Mouse (Mus musculus) bone marrow, adult 2 months (tissue): ENCODE measurements around the gene Olfr90. TPM values are rescaled to one million over a fixed set of nuclear protein-coding genes. Genes with fewer than 3 reads are reported as not detected.

Experiments
- H3K27ac ChIP-seq: fragments of 200-500 bp; 2 replicates; pipeline ENCODE4 v1.5.1; 2012; ENCODE audit warnings: low read depth, mild to moderate bottlenecking, control low read depth, inconsistent platforms, low read length; ENCODE audit not compliant: control insufficient read depth, poor library complexity, insufficient read depth
- H3K4me1 ChIP-seq: fragments of 200-500 bp; 2 replicates; pipeline ENCODE4 v1.6.1; 2011; ENCODE audit warnings: low read length; ENCODE audit not compliant: control insufficient read depth, insufficient read depth
- H3K4me3 ChIP-seq: fragments of 200-500 bp; replicated peaks from 2 replicates; pipeline ENCODE3; 2011; ENCODE audit warnings: mild to moderate bottlenecking, low read depth, low read length, control low read depth; ENCODE audit not compliant: control insufficient read depth
- CTCF ChIP-seq: fragments of 200-500 bp; IDR thresholded peaks from 2 replicates; pipeline ENCODE4 v1.5.1; 2011; ENCODE audit warnings: low read length, control low read depth; ENCODE audit not compliant: control insufficient read depth, insufficient read depth
- POLR2A ChIP-seq: fragments of 200-500 bp; IDR thresholded peaks from 2 replicates; pipeline ENCODE4 v1.6.1; 2011; ENCODE audit warnings: low read depth, mild to moderate bottlenecking, control low read depth, low read length, borderline replicate concordance; ENCODE audit not compliant: control insufficient read depth
- WGBS: fragments of 180-500 bp; shearing (Covaris S2); methylation state at CpG from one replicate; pipeline ENCODE4 v1.1.7; 2018; 5-methylcytosine and 5-hydroxymethylcytosine counted together
- polyA plus RNA-seq: library from polyadenylated mRNA; stranded (reverse); fragments of >200 nt; gene quantifications from 2 replicates; pipeline ENCODE4 v1.2.4, GENCODE M21; 2011; ENCODE audit warnings: low replicate concordance; ENCODE audit not compliant: missing spikeins, insufficient read depth, insufficient read length

Olfr90 gene
- polyA plus RNA-seq, 1 experiment, result not detected

GRCm38 (mm10) chr17:37081659-37082058 is 6.6 kb downstream of the Olfr90 start:
- 82% methylated on average over 4 of the region's 4 CpGs for WGBS
- H3K4me3 ChIP-seq, result no peak overlapping the region
- TF ChIP-seq CTCF, result no peak
- no peak for TF ChIP-seq POLR2A

GRCm38 (mm10) chr17:37080119-37080518 is 8.2 kb downstream of the Olfr90 start:
- Histone ChIP-seq H3K4me3 (no peak overlapping the region), H3K27ac (no peak overlapping the region), H3K4me1 (no peaks in the 10 kb centered on the region)
- 60% methylated on average over 5 of the region's 5 CpGs for WGBS
- no peak for TF ChIP-seq POLR2A

More at GRCm38 (mm10) chr17:37081659-37082058, 6.6 kb downstream of the Olfr90 start:
- H3K27ac ChIP-seq, result no peak overlapping the region
- no peaks in the 10 kb centered on the region for H3K4me1 ChIP-seq

- Histone ChIP-seq H3K4me1 (no peaks in the 10 kb centered on the region), H3K27ac (no peak overlapping the region), H3K4me3 (no peak overlapping the region)
- TF ChIP-seq CTCF (no peak), POLR2A (no peak)
- 58% methylated on average over 2 of the region's 2 CpGs for WGBS
These were observed 9.3 kb downstream of the Olfr90 start for GRCm38 (mm10) chr17:37078990-37079389.

GRCm38 (mm10) chr17:37078193-37078592 is 10.1 kb downstream of the Olfr90 start:
- 68% methylated on average over 1 of the region's 1 CpGs for WGBS
- Histone ChIP-seq H3K4me1 (no peaks in the 10 kb centered on the region), H3K4me3 (no peak overlapping the region), H3K27ac (no peak overlapping the region)
- no peak for TF ChIP-seq POLR2A
- no peak for TF ChIP-seq CTCF

GRCm38 (mm10) chr17:37075766-37076165 is 12.5 kb downstream of the Olfr90 start:
- no peak for TF ChIP-seq POLR2A
- no peak for TF ChIP-seq CTCF
- Histone ChIP-seq H3K4me1 (no peaks in the 10 kb centered on the region), H3K4me3 (no peak overlapping the region), H3K27ac (no peak overlapping the region)
- 87% methylated on average over 2 of the region's 2 CpGs for WGBS

- TF ChIP-seq CTCF (no peak), POLR2A (no peak)
- Histone ChIP-seq H3K4me1 (no peaks in the 10 kb centered on the region), H3K27ac (no peak overlapping the region), H3K4me3 (no peak overlapping the region)
- WGBS, result 74% methylated on average over 6 of the region's 6 CpGs
These were observed 13.1 kb downstream of the Olfr90 start for GRCm38 (mm10) chr17:37075181-37075580.

GRCm38 (mm10) chr17:37072730-37073276 is 15.5 kb downstream of the Olfr90 start:
- no peak overlapping the region for H3K4me3 ChIP-seq
- no peak overlapping the region for H3K27ac ChIP-seq
- WGBS, result 77% methylated on average over 11 of the region's 11 CpGs
- H3K4me1 ChIP-seq, result no peaks in the 10 kb centered on the region
- TF ChIP-seq CTCF (no peak), POLR2A (no peak)

- 86% methylated on average over 12 of the region's 12 CpGs for WGBS
- Histone ChIP-seq H3K4me1 (no peaks in the 10 kb centered on the region), H3K4me3 (no peak overlapping the region), H3K27ac (no peak overlapping the region)
- no peak for TF ChIP-seq POLR2A
- no peak for TF ChIP-seq CTCF
These were observed 16.1 kb downstream of the Olfr90 start for GRCm38 (mm10) chr17:37072080-37072729.

- no peaks in the 10 kb centered on the region for H3K4me1 ChIP-seq
- no peak overlapping the region for H3K27ac ChIP-seq
- 78% methylated on average over 8 of the region's 8 CpGs for WGBS
- no peak overlapping the region for H3K4me3 ChIP-seq
- TF ChIP-seq CTCF (no peak), POLR2A (no peak)
These were observed 18.2 kb downstream of the Olfr90 start for GRCm38 (mm10) chr17:37070121-37070520.

GRCm38 (mm10) chr17:37067861-37068260 is 20.4 kb downstream of the Olfr90 start:
- Histone ChIP-seq H3K4me1 (no peaks in the 10 kb centered on the region), H3K4me3 (no peak overlapping the region), H3K27ac (no peak overlapping the region)
- TF ChIP-seq POLR2A (no peak), CTCF (no peak)
- 94% methylated on average over 1 of the region's 1 CpGs for WGBS
